Mouse (Mus musculus) kidney, postnatal 0 days (tissue): ENCODE measurements around the gene Rexo5. TPM values are rescaled to one million over a fixed set of nuclear protein-coding genes. Genes with fewer than 3 reads are reported as not detected.
A peak's percentile ranks its signal among the peaks of the same experiment; 100 is the strongest.

ENCODE experiments used
- ATAC-seq: fragments of 200-750 bp; cut with Nextera tagmentation; replicated peaks from 2 replicates; pipeline ENCODE4 v1.8.0; 2017; ENCODE audit warnings: low read depth, moderate number of reproducible peaks, moderate TSS enrichment, moderate library complexity; ENCODE audit not compliant: low FRiP score
- DNase-seq: peaks from one replicate; pipeline ENCODE4 v3.0.0-alpha.2; 2016; ENCODE audit warnings: low spot score
- H3K27ac ChIP-seq: fragments of 300-500 bp; sonication (generic); 2 replicates; pipeline ENCODE4 v1.5.1; 2014; ENCODE audit warnings: mild to moderate bottlenecking
- H3K27me3 ChIP-seq: fragments of 300-500 bp; sonication (generic); 2 replicates; pipeline ENCODE4 v1.6.1; 2014; ENCODE audit warnings: low read length, mixed read lengths; ENCODE audit not compliant: insufficient read depth
- H3K36me3 ChIP-seq: fragments of 300-500 bp; sonication (generic); 2 replicates; pipeline ENCODE4 v1.6.1; 2014; ENCODE audit warnings: low read length, mixed read lengths; ENCODE audit not compliant: insufficient read depth
- H3K4me1 ChIP-seq: fragments of 300-500 bp; sonication (generic); replicated peaks from 2 replicates; pipeline ENCODE4 v1.6.1; 2014; ENCODE audit warnings: antibody characterized with exemption, low read length, mixed read lengths; ENCODE audit not compliant: insufficient read depth
- H3K4me2 ChIP-seq: fragments of 300-500 bp; sonication (generic); 2 replicates; pipeline ENCODE4 v1.6.1; 2014; ENCODE audit warnings: mild to moderate bottlenecking, low read length, moderate library complexity, mixed read lengths
- H3K4me3 ChIP-seq: fragments of 300-500 bp; sonication (generic); replicated peaks from 2 replicates; pipeline ENCODE4 v1.5.1; 2014; ENCODE audit warnings: low read depth, low read length
- H3K9ac ChIP-seq: fragments of 300-500 bp; sonication (generic); 2 replicates; pipeline ENCODE4 v1.6.1; 2014; ENCODE audit warnings: low read depth, low read length
- H3K9me3 ChIP-seq: fragments of 300-500 bp; sonication (generic); replicated peaks from 2 replicates; pipeline ENCODE4 v1.6.1; 2016; ENCODE audit warnings: low read length, inconsistent platforms, mixed read lengths
- CTCF ChIP-seq: IDR thresholded peaks from 2 replicates; pipeline ENCODE4 v1.5.1; 2016; ENCODE audit warnings: antibody characterized with exemption, low read depth, mild to moderate bottlenecking, moderate library complexity
- WGBS: fragments of 180-500 bp; shearing (Covaris S2); extraction: QIAGEN DNeasy Blood & Tissue Kit; methylation state at CpG from one replicate; pipeline ENCODE4 v1.1.7; 2014; 5-methylcytosine and 5-hydroxymethylcytosine counted together
- polyA plus RNA-seq: library from polyadenylated mRNA; unstranded; fragments of >200 nt; fragmentation: Nextera tagmentation; extraction: Ambion mirVana; gene quantifications from 2 replicates; pipeline ENCODE4 v1.2.1, GENCODE M21; 2015

Rexo5 gene
- 8.5 and 13.0 TPM in 2 replicates for polyA plus RNA-seq

GRCm38 (mm10) chr7:119793586-119794250 is at the start of gene Rexo5, which contains the start of gene Eri2:
TSS of gene Rexo5 (plus strand) at chr7:119794006.
TSS of gene Eri2 (minus strand) at chr7:119794058.
- peak within 1 kb of the TSS; percentile 80 for H3K4me2 ChIP-seq
- peaks cover 5% of the 10 kb centered on the region; the same call in 1 of the 2 replicates for H3K4me1 ChIP-seq
- no peak for TF ChIP-seq CTCF
- peak within 1 kb of the TSS; percentile 55 for H3K27ac ChIP-seq
- under 1% methylated on average over 53 of the region's 53 CpGs for WGBS
- no peaks in the 10 kb centered on the region for H3K27me3 ChIP-seq
- H3K4me3 ChIP-seq, result peak within 1 kb of the TSS; percentile 59
- peak within 1 kb of the TSS; percentile 59 for H3K9ac ChIP-seq
- 0 out of 2 replicates have a peak, but pooled peaks cover 2% of the 10 kb centered on the region for H3K36me3 ChIP-seq
- DNase-seq (peak; percentile 95), ATAC-seq (peak; percentile 98)
- no peaks in the 10 kb centered on the region for H3K9me3 ChIP-seq

DNA sequence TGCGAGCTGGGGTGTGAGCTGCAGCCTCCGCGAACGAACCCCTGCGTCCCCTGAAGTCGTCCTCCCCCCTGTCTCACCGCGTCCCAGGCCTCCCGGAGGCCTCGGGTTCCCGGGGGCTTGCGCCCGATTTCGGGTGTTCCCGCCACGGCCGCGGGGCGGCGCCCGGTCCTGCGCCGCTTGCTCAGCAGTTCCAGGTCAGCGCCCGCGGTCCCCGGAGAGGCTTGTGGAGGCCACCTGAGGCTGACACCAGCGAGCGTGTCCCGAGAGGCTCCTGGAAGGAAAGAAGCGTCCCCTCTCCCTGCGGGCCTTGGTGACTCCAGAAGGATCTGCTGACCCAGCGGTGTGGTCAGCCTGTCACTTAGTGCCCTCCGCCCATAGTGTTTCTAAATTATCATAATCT is 49.5 kb upstream of the Rexo5 start:
- no peaks in the 10 kb centered on the region for H3K27me3 ChIP-seq
- DNase-seq, result peak; percentile 28
- no peaks in the 10 kb centered on the region; the same call in 1 of the 2 replicates for H3K4me1 ChIP-seq
- H3K36me3 ChIP-seq, result no peaks in the 10 kb centered on the region
- 9% methylated on average over 34 of the region's 34 CpGs for WGBS
- peak; percentile 56 for TF ChIP-seq CTCF
- peak overlapping the region; percentile 33; the same call in 1 of the 2 replicates for H3K4me2 ChIP-seq
- H3K9ac ChIP-seq, result no peak overlapping the region
- no peak overlapping the region for H3K4me3 ChIP-seq
- no peaks in the 10 kb centered on the region for H3K9me3 ChIP-seq
- ATAC-seq, result peak; percentile 71; the same call in 1 of the 2 replicates
- H3K27ac ChIP-seq, result no peak overlapping the region

- H3K9ac ChIP-seq, result no peak overlapping the region
- no peak for DNase-seq
- no peak for ATAC-seq
- no peaks in the 10 kb centered on the region for H3K9me3 ChIP-seq
- no peak overlapping the region for H3K4me3 ChIP-seq
- H3K4me1 ChIP-seq, result no peaks in the 10 kb centered on the region; the same call in 1 of the 2 replicates
- no peak overlapping the region for H3K4me2 ChIP-seq
- WGBS, result 51% methylated on average over 1 of the region's 1 CpGs
- TF ChIP-seq CTCF, result no peak
- H3K36me3 ChIP-seq, result no peaks in the 10 kb centered on the region
- no peaks in the 10 kb centered on the region for H3K27me3 ChIP-seq
- H3K27ac ChIP-seq, result no peak overlapping the region
Observed at GRCm38 (mm10) chr7:119745869-119746268, 47.9 kb upstream of the Rexo5 start.

- Histone ChIP-seq H3K4me3 (no peak overlapping the region), H3K36me3 (no peaks in the 10 kb centered on the region), H3K9ac (no peak overlapping the region), H3K9me3 (no peaks in the 10 kb centered on the region), H3K4me1 (no peaks in the 10 kb centered on the region; the same call in 1 of the 2 replicates), H3K4me2 (no peak overlapping the region), H3K27me3 (no peaks in the 10 kb centered on the region), H3K27ac (no peak overlapping the region)
- no peak for ATAC-seq
- DNase-seq, result no peak
- no peak for TF ChIP-seq CTCF
- WGBS, result 67% methylated on average over 2 of the region's 2 CpGs
Observed at GRCm38 (mm10) chr7:119748761-119749160, 45.0 kb upstream of the Rexo5 start.

- WGBS, result 48% methylated on average over 2 of the region's 2 CpGs
- Histone ChIP-seq H3K36me3 (no peaks in the 10 kb centered on the region), H3K27me3 (no peaks in the 10 kb centered on the region), H3K4me1 (no peaks in the 10 kb centered on the region), H3K4me2 (no peak overlapping the region), H3K9ac (no peak overlapping the region), H3K27ac (no peak overlapping the region), H3K4me3 (no peak overlapping the region), H3K9me3 (no peaks in the 10 kb centered on the region)
- no peak for ATAC-seq
- DNase-seq, result no peak
- no peak for TF ChIP-seq CTCF
Observed at GRCm38 (mm10) chr7:119749942-119750341, 43.9 kb upstream of the Rexo5 start.

- H3K4me1 ChIP-seq, result no peaks in the 10 kb centered on the region
- H3K4me2 ChIP-seq, result no peak overlapping the region
- H3K27me3 ChIP-seq, result no peaks in the 10 kb centered on the region
- WGBS, result 81% methylated on average over 1 of the region's 1 CpGs
- H3K9ac ChIP-seq, result no peak overlapping the region
- DNase-seq, result no peak
- no peaks in the 10 kb centered on the region for H3K36me3 ChIP-seq
- no peaks in the 10 kb centered on the region for H3K9me3 ChIP-seq
- no peak overlapping the region for H3K4me3 ChIP-seq
- ATAC-seq, result no peak
- TF ChIP-seq CTCF, result no peak
- H3K27ac ChIP-seq, result no peak overlapping the region
Observed at GRCm38 (mm10) chr7:119753696-119754095, 40.1 kb upstream of the Rexo5 start.
